Mouse (Mus musculus): ENCODE results near the gene Ncor2. TPM values are rescaled to one million over a fixed set of nuclear protein-coding genes. Genes with fewer than 3 reads are reported as not detected.

Gene Ncor2
- polyA plus RNA-seq, 1 experiment: 74.6 TPM

- TF ChIP-seq CTCF (IDR thresholded peaks at IDR 0.05; ENCODE audit: extremely low read depth, insufficient read depth, low read length) (no peak), POLR2A (IDR thresholded peaks at IDR 0.05; ENCODE audit: extremely low read depth, insufficient read depth, low read length) (no peak)
- Histone ChIP-seq H3K4me1 (ENCODE audit: control insufficient read depth, insufficient read depth, low read length) (peaks cover 23% of the 10 kb centered on the region), H3K4me3 (ENCODE audit: insufficient read depth, low read length) (no peak overlapping the region)
Observed at GRCm38 (mm10) chr5:125147124-125147523, 31.9 kb downstream of the Ncor2 start.

GRCm38 (mm10) chr5:125143114-125143872 is 35.7 kb downstream of the Ncor2 start:
- peaks cover 23% of the 10 kb centered on the region for H3K4me1 ChIP-seq (ENCODE audit: control insufficient read depth, insufficient read depth, low read length)

More at GRCm38 (mm10) chr5:125147124-125147523, 31.9 kb downstream of the Ncor2 start:
- H3K27ac ChIP-seq (ENCODE audit: insufficient read depth, low read length): no peak overlapping the region

DNA sequence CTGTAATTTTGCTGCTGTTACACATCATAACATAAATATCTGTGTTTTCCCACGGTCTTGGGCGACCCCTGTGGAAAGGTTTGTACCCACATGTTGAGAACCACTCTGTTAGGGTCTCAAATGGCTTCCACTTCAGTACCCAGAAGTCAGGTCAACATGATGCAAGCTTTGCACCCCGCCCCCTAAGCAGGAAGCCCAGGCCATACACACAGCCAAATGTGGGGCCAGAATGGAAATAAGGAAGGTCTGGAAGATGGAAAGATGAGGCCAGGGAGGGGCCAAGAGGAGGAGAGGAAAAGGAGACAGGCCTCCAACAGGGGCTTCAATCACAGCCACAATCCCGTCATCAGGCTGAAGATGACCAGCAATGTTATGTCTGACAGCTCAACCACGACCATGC is 37.1 kb downstream of the Ncor2 start:
- TF ChIP-seq CTCF (IDR thresholded peaks at IDR 0.05; ENCODE audit: extremely low read depth, insufficient read depth, low read length): no peak
- peak overlapping the region; percentile 98 for H3K27ac ChIP-seq (ENCODE audit: insufficient read depth, low read length)
- no peak overlapping the region for H3K4me3 ChIP-seq (ENCODE audit: insufficient read depth, low read length)
- peaks cover 29% of the 10 kb centered on the region for H3K4me1 ChIP-seq (ENCODE audit: control insufficient read depth, insufficient read depth, low read length)

More at GRCm38 (mm10) chr5:125143114-125143872, 35.7 kb downstream of the Ncor2 start:
- Histone ChIP-seq H3K27ac (ENCODE audit: insufficient read depth, low read length) (no peak overlapping the region), H3K4me3 (ENCODE audit: insufficient read depth, low read length) (no peak overlapping the region)
- TF ChIP-seq CTCF (IDR thresholded peaks at IDR 0.05; ENCODE audit: extremely low read depth, insufficient read depth, low read length) (no peak), POLR2A (IDR thresholded peaks at IDR 0.05; ENCODE audit: extremely low read depth, insufficient read depth, low read length) (no peak)

- TF ChIP-seq POLR2A (IDR thresholded peaks at IDR 0.05; ENCODE audit: extremely low read depth, insufficient read depth, low read length) (no peak; the same call in 1 of the 2 replicates), CTCF (IDR thresholded peaks at IDR 0.05; ENCODE audit: extremely low read depth, insufficient read depth, low read length) (no peak)
- peak overlapping the region; percentile 35 for H3K4me3 ChIP-seq (ENCODE audit: insufficient read depth, low read length)
- peak overlapping the region; percentile 98 for H3K27ac ChIP-seq (ENCODE audit: insufficient read depth, low read length)
- peaks cover 32% of the 10 kb centered on the region for H3K4me1 ChIP-seq (ENCODE audit: control insufficient read depth, insufficient read depth, low read length)
Observed at GRCm38 (mm10) chr5:125141525-125141880, 37.5 kb downstream of the Ncor2 start.

GRCm38 (mm10) chr5:125140832-125141524 is 38.0 kb downstream of the Ncor2 start:
- Histone ChIP-seq H3K4me3 (ENCODE audit: insufficient read depth, low read length) (peak overlapping the region; percentile 35), H3K27ac (ENCODE audit: insufficient read depth, low read length) (peak overlapping the region; percentile 98), H3K4me1 (ENCODE audit: control insufficient read depth, insufficient read depth, low read length) (peaks cover 34% of the 10 kb centered on the region)
- TF ChIP-seq CTCF (IDR thresholded peaks at IDR 0.05; ENCODE audit: extremely low read depth, insufficient read depth, low read length) (no peak), POLR2A (IDR thresholded peaks at IDR 0.05; ENCODE audit: extremely low read depth, insufficient read depth, low read length) (no peak)

GRCm38 (mm10) chr5:125140151-125140699 is 38.8 kb downstream of the Ncor2 start:
- no peak for TF ChIP-seq POLR2A (IDR thresholded peaks at IDR 0.05; ENCODE audit: extremely low read depth, insufficient read depth, low read length)
- Histone ChIP-seq H3K4me1 (ENCODE audit: control insufficient read depth, insufficient read depth, low read length) (peaks cover 34% of the 10 kb centered on the region), H3K27ac (ENCODE audit: insufficient read depth, low read length) (peak overlapping the region; percentile 98), H3K4me3 (ENCODE audit: insufficient read depth, low read length) (peak overlapping the region; percentile 35)

DNA sequence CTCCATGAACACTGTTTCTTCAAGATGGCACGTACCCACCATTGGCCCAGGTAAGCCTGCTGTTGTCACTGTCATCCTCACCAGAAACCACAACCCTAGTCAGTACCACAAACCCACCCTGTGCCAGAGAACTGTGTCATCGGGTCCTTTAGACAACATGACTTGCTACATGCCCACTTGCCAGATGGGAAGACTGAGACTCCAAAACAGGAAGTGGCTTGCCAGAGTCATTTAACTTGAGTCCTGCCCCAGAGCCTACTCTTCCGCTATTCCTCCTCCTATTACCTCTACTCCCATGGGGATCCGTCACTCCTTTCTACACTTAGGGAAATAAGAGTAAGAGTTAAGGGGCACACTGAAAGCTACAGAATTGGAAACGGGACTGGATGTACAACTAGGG is 39.4 kb downstream of the Ncor2 start:
- Histone ChIP-seq H3K4me3 (ENCODE audit: insufficient read depth, low read length) (peak overlapping the region; percentile 35; the same call in 1 of the 2 replicates), H3K27ac (ENCODE audit: insufficient read depth, low read length) (peak overlapping the region; percentile 98; the same call in 1 of the 2 replicates), H3K4me1 (ENCODE audit: control insufficient read depth, insufficient read depth, low read length) (peaks cover 38% of the 10 kb centered on the region)
- TF ChIP-seq POLR2A (IDR thresholded peaks at IDR 0.05; ENCODE audit: extremely low read depth, insufficient read depth, low read length) (no peak), CTCF (IDR thresholded peaks at IDR 0.05; ENCODE audit: extremely low read depth, insufficient read depth, low read length) (no peak)

DNA sequence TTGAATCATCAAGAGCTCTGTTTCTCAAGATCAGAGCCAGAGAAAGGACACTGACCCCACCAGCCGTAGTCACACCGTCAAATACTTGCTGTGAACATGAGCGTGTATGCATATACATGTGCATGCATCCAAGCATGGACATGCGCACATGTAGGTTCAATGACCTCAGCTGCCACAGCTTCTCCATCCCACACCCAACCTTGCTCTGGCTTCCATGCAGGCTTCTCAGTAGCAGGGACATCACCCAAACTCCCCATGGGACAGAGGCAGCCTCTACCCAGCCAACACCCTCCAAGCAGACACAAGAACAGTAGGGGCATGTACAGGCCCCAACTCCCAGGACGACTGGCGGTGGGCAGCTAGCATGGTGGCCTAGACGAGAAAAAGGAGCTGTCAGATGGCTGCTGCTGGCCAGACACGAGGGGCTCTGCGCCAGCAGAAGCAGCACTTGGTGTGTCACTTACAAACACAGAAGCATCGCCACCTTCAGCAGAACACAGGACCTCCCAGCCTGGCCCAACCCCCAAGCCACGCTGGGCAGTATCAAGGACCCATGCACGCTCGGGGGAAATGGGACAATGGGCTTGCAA is 40.1 kb downstream of the Ncor2 start:
- no peak overlapping the region for H3K4me3 ChIP-seq (ENCODE audit: insufficient read depth, low read length)
- TF ChIP-seq POLR2A (IDR thresholded peaks at IDR 0.05; ENCODE audit: extremely low read depth, insufficient read depth, low read length): no peak
- no peak for TF ChIP-seq CTCF (IDR thresholded peaks at IDR 0.05; ENCODE audit: extremely low read depth, insufficient read depth, low read length)
- H3K27ac ChIP-seq (ENCODE audit: insufficient read depth, low read length): no peak overlapping the region
- peaks cover 43% of the 10 kb centered on the region for H3K4me1 ChIP-seq (ENCODE audit: control insufficient read depth, insufficient read depth, low read length)

DNA sequence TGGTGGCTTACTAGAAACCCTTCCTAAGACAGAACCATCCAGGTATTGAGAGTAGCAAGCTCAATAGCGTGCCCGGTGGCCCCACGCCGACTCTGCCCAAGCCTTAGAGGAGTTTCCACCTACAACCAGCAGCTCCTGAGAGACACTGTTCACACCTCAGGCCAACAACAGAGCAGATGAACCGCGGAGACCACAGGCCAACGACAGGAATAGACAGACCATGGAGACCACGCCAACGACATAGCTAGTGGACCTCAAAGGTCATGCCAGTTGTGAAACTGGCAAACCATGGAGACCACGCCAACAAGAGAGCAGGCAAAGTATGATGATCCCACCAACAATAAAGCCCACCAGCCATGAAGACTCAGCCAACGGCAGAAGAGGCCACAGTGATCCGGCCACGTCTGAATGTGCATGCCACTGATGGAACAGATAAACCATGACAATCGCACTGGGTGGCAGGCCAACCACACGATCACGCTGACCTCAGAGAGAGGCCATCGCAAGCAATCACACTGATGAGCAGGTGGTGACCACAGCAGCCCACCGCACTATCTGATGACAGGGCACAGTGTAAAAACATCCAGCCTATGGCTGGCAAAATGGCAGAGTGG is 41.2 kb downstream of the Ncor2 start:
- Histone ChIP-seq H3K4me1 (ENCODE audit: control insufficient read depth, insufficient read depth, low read length) (peaks cover 46% of the 10 kb centered on the region), H3K4me3 (ENCODE audit: insufficient read depth, low read length) (no peak overlapping the region), H3K27ac (ENCODE audit: insufficient read depth, low read length) (no peak overlapping the region)
- TF ChIP-seq POLR2A (IDR thresholded peaks at IDR 0.05; ENCODE audit: extremely low read depth, insufficient read depth, low read length) (no peak), CTCF (IDR thresholded peaks at IDR 0.05; ENCODE audit: extremely low read depth, insufficient read depth, low read length) (no peak)

All from cortical plate, adult 2 months (tissue).